Mouse (Mus musculus) heart, embryonic 12.5 days (tissue): ENCODE measurements at regions not wholly inside any gene's neighbourhood (a gene's known extent, or its start where the extent isn't known, plus 50 kb on each side); places are given as distances from the start of the nearest gene placed in this dataset.
A peak's percentile ranks its signal among the peaks of the same experiment; 100 is the strongest.

Experiments used
- ATAC-seq: fragments of 200-750 bp; cut with Nextera tagmentation; 2 replicates; pipeline ENCODE4 v1.8.0; 2017; ENCODE audit warnings: moderate TSS enrichment, moderate library complexity; ENCODE audit not compliant: insufficient number of reproducible peaks, low FRiP score
- H3K27ac ChIP-seq: fragments of 300-500 bp; sonication (generic); 2 replicates; pipeline ENCODE4 v1.5.1; 2016; ENCODE audit warnings: mild to moderate bottlenecking, moderate library complexity; ENCODE audit not compliant: poor library complexity, severe bottlenecking
- H3K27me3 ChIP-seq: fragments of 300-500 bp; sonication (generic); replicated peaks from 2 replicates; pipeline ENCODE4 v1.6.1; 2016; ENCODE audit warnings: mild to moderate bottlenecking, moderate library complexity
- H3K36me3 ChIP-seq: fragments of 300-500 bp; sonication (generic); 2 replicates; pipeline ENCODE4 v1.6.1; 2016; ENCODE audit warnings: mild to moderate bottlenecking, moderate library complexity
- H3K4me1 ChIP-seq: fragments of 300-500 bp; sonication (generic); replicated peaks from 2 replicates; pipeline ENCODE4 v1.6.1; 2016; ENCODE audit warnings: mild to moderate bottlenecking
- H3K4me2 ChIP-seq: fragments of 300-500 bp; sonication (generic); 2 replicates; pipeline ENCODE4 v1.6.1; 2016; ENCODE audit warnings: mild to moderate bottlenecking, moderate library complexity
- H3K4me3 ChIP-seq: fragments of 300-500 bp; sonication (generic); 2 replicates; pipeline ENCODE4 v1.5.1; 2016; ENCODE audit warnings: mild to moderate bottlenecking
- H3K9ac ChIP-seq: fragments of 300-500 bp; sonication (generic); 2 replicates; pipeline ENCODE4 v1.6.1; 2016; ENCODE audit warnings: mild to moderate bottlenecking, moderate library complexity
- H3K9me3 ChIP-seq: fragments of 300-500 bp; sonication (generic); replicated peaks from 2 replicates; pipeline ENCODE4 v1.6.1; 2016; ENCODE audit warnings: mild to moderate bottlenecking, moderate library complexity
- WGBS: fragments of 180-500 bp; shearing (Covaris S2); methylation state at CpG from one replicate; pipeline ENCODE4 v1.1.7; 2016; 5-methylcytosine and 5-hydroxymethylcytosine counted together

- H3K4me1 ChIP-seq: peaks cover 3% of the 10 kb centered on the region; the same call in 1 of the 2 replicates
- no peaks in the 10 kb centered on the region for H3K36me3 ChIP-seq
- ATAC-seq: no peak
- H3K4me2 ChIP-seq: no peak overlapping the region
- H3K27me3 ChIP-seq: no peaks in the 10 kb centered on the region
- H3K9me3 ChIP-seq: no peaks in the 10 kb centered on the region
- WGBS: 19% methylated on average over 4 of the region's 4 CpGs
- no peak overlapping the region for H3K4me3 ChIP-seq
- no peak overlapping the region for H3K9ac ChIP-seq
- H3K27ac ChIP-seq: no peak overlapping the region
Measured at GRCm38 (mm10) chr6:31307899-31308298, 90.6 kb upstream of the Mkln1 start.

DNA sequence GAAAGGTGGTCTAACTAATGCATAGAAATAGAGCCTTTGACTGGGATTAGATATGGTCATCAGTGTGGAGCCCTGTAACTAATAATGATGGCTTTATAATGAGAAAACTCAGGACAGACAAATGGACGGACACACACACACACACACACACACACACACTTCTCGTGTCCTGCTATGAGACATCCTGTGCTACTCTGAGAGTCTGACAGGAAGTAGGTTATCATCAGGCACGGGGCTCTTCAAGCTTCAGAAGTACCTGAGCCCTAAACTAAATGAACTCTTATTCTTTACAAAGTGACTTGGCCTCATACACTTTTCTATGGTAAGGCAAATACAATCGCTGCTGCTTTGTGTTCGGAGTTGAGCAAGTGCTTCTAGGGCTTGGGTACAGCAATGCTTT, 87.9 kb upstream of the Mkln1 start:
- Histone ChIP-seq H3K9me3 (no peaks in the 10 kb centered on the region), H3K27ac (no peak overlapping the region), H3K4me2 (no peak overlapping the region), H3K4me1 (peaks cover 3% of the 10 kb centered on the region; the same call in 1 of the 2 replicates), H3K9ac (no peak overlapping the region), H3K36me3 (no peaks in the 10 kb centered on the region), H3K4me3 (no peak overlapping the region), H3K27me3 (no peaks in the 10 kb centered on the region)
- WGBS: 71% methylated on average over 5 of the region's 5 CpGs
- ATAC-seq: no peak

DNA sequence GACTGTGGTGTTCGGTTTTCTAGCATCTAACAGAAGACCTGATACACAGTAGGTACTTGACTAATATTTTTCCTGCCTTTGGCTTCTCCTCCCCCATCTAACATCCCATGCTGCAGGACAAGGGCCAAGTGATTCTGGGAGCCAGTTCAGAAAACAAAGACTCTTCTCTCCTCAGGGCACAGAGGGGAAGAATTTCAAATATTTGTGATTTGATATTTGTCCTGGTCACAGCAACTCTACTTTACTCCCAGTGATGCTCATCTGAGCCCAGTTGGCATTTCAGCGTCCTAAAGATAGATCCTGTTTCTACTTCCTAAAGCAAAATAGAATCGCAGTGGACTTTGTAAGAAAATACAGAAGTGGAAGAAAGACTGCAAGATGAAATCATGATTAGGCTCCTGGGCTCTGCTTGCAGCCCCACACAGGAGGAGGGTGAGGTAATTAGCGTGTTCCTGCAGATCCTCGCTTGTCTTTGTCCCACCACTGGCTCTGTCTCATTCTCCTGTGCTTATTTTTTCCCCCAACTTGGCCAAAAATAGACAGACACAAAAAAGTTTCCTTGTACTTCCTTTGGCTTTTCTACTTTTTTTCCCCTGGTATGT, 84.6 kb upstream of the Mkln1 start:
- no peak overlapping the region for H3K9ac ChIP-seq
- peaks cover 11% of the 10 kb centered on the region; the same call in 1 of the 2 replicates for H3K4me1 ChIP-seq
- no peak for ATAC-seq
- no peak overlapping the region for H3K4me2 ChIP-seq
- no peak overlapping the region for H3K4me3 ChIP-seq
- H3K27ac ChIP-seq: no peak overlapping the region
- H3K9me3 ChIP-seq: no peaks in the 10 kb centered on the region
- no peaks in the 10 kb centered on the region for H3K36me3 ChIP-seq
- H3K27me3 ChIP-seq: no peaks in the 10 kb centered on the region
- WGBS: 52% methylated on average over 5 of the region's 5 CpGs

GRCm38 (mm10) chr6:31317741-31318225, 80.8 kb upstream of the Mkln1 start:
- Histone ChIP-seq H3K9ac (no peak overlapping the region), H3K4me1 (peaks cover 18% of the 10 kb centered on the region), H3K27ac (no peak overlapping the region), H3K4me3 (peak overlapping the region; percentile 26), H3K4me2 (peak overlapping the region; percentile 61), H3K36me3 (no peaks in the 10 kb centered on the region), H3K27me3 (0 out of 2 replicates have a peak, but pooled peaks cover 6% of the 10 kb centered on the region), H3K9me3 (no peaks in the 10 kb centered on the region)
- ATAC-seq: peak; percentile 73; the same call in 1 of the 2 replicates
- WGBS: 8% methylated on average over 12 of the region's 12 CpGs

GRCm38 (mm10) chr6:31318506-31318905, 80.0 kb upstream of the Mkln1 start:
- Histone ChIP-seq H3K9me3 (no peaks in the 10 kb centered on the region), H3K27ac (no peak overlapping the region), H3K27me3 (0 out of 2 replicates have a peak, but pooled peaks cover 6% of the 10 kb centered on the region), H3K9ac (no peak overlapping the region), H3K4me1 (peaks cover 19% of the 10 kb centered on the region), H3K4me2 (peak overlapping the region; percentile 61), H3K36me3 (no peaks in the 10 kb centered on the region), H3K4me3 (peak overlapping the region; percentile 22)
- WGBS: 1% methylated on average over 11 of the region's 11 CpGs
- ATAC-seq: peak; percentile 55; the same call in 1 of the 2 replicates

DNA sequence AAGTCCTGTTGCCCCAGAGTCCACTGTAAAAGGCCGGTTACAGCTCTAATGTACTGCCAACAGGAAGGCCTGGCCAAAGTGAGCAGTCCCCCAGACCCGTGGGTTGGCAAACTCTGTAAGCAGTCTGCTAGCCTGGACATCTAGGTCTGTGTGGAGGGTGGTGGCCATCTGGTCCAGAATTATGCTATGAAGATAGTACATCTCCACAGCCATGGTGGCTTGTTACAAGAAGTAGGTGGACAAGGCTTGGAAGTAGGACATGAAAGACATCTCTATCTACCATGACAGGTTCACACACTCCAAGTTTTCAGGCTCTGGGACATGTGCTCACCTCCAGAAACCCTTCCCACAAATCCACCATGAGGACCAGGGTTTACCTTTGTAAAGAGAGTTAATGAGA, 79.1 kb upstream of the Mkln1 start:
- no peaks in the 10 kb centered on the region for H3K36me3 ChIP-seq
- WGBS: 74% methylated on average over 2 of the region's 2 CpGs
- no peak for ATAC-seq
- H3K4me1 ChIP-seq: peaks cover 24% of the 10 kb centered on the region
- no peak overlapping the region for H3K4me3 ChIP-seq
- no peaks in the 10 kb centered on the region for H3K9me3 ChIP-seq
- 0 out of 2 replicates have a peak, but pooled peaks cover 6% of the 10 kb centered on the region for H3K27me3 ChIP-seq
- no peak overlapping the region for H3K27ac ChIP-seq
- no peak overlapping the region for H3K9ac ChIP-seq
- H3K4me2 ChIP-seq: no peak overlapping the region

GRCm38 (mm10) chr6:31320141-31320830, 78.2 kb upstream of the Mkln1 start:
- Histone ChIP-seq H3K9ac (no peak overlapping the region), H3K27me3 (0 out of 2 replicates have a peak, but pooled peaks cover 6% of the 10 kb centered on the region), H3K27ac (no peak overlapping the region), H3K9me3 (no peaks in the 10 kb centered on the region), H3K4me1 (peaks cover 30% of the 10 kb centered on the region), H3K36me3 (no peaks in the 10 kb centered on the region), H3K4me3 (no peak overlapping the region), H3K4me2 (no peak overlapping the region)
- ATAC-seq: no peak
- WGBS: 70% methylated on average over 3 of the region's 3 CpGs

DNA sequence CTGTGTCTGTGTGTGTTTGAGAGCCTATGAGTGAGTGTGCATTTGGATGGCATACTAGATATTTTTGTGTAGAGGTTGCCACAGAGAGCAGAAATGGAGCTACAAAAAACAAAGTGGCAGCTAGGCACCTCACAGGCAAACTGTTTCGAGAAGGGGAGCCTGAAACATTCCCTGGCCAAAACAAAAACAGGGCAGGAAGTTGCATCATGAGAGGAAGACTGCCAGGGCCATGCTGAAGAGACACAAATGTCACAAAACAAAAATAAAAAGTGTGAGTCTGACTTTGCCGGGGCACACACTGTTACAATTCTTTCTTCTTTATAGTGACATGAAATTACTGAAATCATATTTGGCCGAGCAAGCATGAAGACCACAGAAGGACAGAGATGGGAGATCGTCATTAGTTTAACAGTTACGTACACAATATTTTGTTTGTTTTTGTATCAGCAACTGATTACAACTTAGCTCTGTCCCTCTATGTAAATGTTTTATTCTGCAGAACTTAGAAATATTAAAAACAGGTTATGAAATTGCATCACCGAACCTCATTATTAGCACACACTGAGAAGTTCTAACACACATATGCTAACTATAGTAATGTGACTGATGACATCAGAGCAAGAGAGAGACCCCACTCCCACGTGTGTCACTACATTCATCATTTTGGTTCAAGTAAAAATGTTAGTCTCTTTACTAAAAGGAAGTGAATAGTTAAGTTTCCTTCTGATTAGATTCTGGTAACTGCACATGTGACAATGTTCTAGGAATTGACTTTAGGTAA, 77.3 kb upstream of the Mkln1 start:
- Histone ChIP-seq H3K9ac (no peak overlapping the region), H3K9me3 (no peaks in the 10 kb centered on the region)
- WGBS: 69% methylated on average over 7 of the region's 7 CpGs

GRCm38 (mm10) chr6:31321902-31322301, 76.6 kb upstream of the Mkln1 start:
- no peak for ATAC-seq

More for the DNA sequence above, 77.3 kb upstream of the Mkln1 start:
- Histone ChIP-seq H3K4me2 (no peak overlapping the region), H3K36me3 (no peaks in the 10 kb centered on the region), H3K27me3 (0 out of 2 replicates have a peak, but pooled peaks cover 6% of the 10 kb centered on the region), H3K4me3 (no peak overlapping the region), H3K27ac (no peak overlapping the region), H3K4me1 (peaks cover 30% of the 10 kb centered on the region)
- no peak for ATAC-seq

DNA sequence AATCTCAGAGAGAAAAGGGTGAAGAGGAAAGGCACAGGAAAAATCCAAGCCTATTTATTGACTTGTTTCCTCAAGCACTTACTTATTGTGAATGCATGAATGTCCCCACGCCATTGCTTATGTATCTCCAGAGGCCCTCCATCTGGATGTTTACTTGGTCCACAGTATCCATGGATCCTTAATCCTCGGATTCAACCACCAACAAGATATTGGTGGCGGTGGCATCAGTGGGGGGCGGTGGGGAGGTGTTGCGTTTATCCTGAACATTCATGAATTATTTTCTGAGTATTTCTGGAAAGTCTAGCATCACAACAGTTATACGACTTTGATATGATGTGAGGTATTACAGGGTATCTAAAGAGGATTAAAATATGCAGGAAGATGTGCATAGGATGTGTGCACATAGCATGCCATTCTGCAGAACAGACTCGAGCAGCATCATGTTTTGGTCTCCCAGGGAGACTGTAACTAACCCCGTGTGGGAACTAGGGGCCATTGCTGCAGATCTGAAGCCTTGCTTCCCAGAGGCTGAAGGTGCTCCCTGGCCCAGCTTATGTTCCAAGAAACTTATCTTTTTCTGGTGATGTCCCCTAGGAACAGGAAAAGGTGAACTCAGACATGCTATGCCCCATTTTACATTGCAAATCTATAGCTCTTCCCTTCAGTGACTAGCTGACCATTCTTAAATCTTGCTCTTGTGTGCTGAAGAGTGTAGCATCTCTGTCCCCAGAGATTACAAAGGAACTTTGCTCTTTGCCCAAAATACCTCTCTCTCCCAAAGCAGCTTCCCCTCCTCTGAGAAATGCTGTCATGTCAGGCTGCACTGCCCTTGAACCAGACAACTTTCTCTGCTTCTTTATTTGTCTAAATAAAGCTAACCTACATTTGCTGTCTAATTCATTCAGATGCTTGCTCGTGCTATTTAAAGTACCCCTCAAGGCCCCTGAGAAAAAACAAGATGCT, 75.0 kb upstream of the Mkln1 start:
- Histone ChIP-seq H3K27me3 (0 out of 2 replicates have a peak, but pooled peaks cover 6% of the 10 kb centered on the region), H3K4me2 (no peak overlapping the region), H3K4me3 (no peak overlapping the region), H3K9ac (no peak overlapping the region), H3K36me3 (no peaks in the 10 kb centered on the region), H3K9me3 (no peaks in the 10 kb centered on the region), H3K4me1 (peaks cover 22% of the 10 kb centered on the region), H3K27ac (no peak overlapping the region)
- 67% methylated on average over 9 of the region's 9 CpGs for WGBS
- no peak for ATAC-seq

More at GRCm38 (mm10) chr6:31321902-31322301, 76.6 kb upstream of the Mkln1 start:
- no peaks in the 10 kb centered on the region for H3K9me3 ChIP-seq
- H3K27me3 ChIP-seq: 0 out of 2 replicates have a peak, but pooled peaks cover 6% of the 10 kb centered on the region
- WGBS: 50% methylated on average over 10 of the region's 10 CpGs
- peaks cover 30% of the 10 kb centered on the region for H3K4me1 ChIP-seq
- no peak overlapping the region for H3K9ac ChIP-seq
- H3K36me3 ChIP-seq: no peaks in the 10 kb centered on the region
- H3K27ac ChIP-seq: no peak overlapping the region
- H3K4me2 ChIP-seq: no peak overlapping the region
- no peak overlapping the region for H3K4me3 ChIP-seq
